Mouse (Mus musculus) lung, postnatal 10 days (tissue): ENCODE data around the gene Tgoln1.

ENCODE experiments used
- DNase-seq: peaks from one replicate; pipeline ENCODE4 v3.0.0; 2021

Tgoln1 gene

GRCm38 (mm10) chr6:72616643-72617288, at the start of gene Tgoln1:
Tgoln1 (minus strand) TSS chr6:72617000.
- peak; percentile 98 for DNase-seq

GRCm38 (mm10) chr6:72664290-72664689, 47.5 kb upstream of the Tgoln1 start:
- no peak for DNase-seq

- DNase-seq: no peak
Measured at GRCm38 (mm10) chr6:72663000-72663399, 46.2 kb upstream of the Tgoln1 start.

- DNase-seq: no peak
Measured at GRCm38 (mm10) chr6:72660391-72660720, 43.6 kb upstream of the Tgoln1 start.

- no peak for DNase-seq
Measured at GRCm38 (mm10) chr6:72659717-72660390, 43.1 kb upstream of the Tgoln1 start.

GRCm38 (mm10) chr6:72658006-72658405, 41.2 kb upstream of the Tgoln1 start:
- DNase-seq: peak; percentile 39

- DNase-seq: no peak
Measured at GRCm38 (mm10) chr6:72656053-72656442, 39.2 kb upstream of the Tgoln1 start.

GRCm38 (mm10) chr6:72655309-72656052, 38.7 kb upstream of the Tgoln1 start:
- peak; percentile 89 for DNase-seq

- no peak for DNase-seq
Measured at GRCm38 (mm10) chr6:72654355-72654754, 37.6 kb upstream of the Tgoln1 start.

GRCm38 (mm10) chr6:72653419-72653818, 36.6 kb upstream of the Tgoln1 start:
- peak; percentile 89 for DNase-seq

- DNase-seq: peak; percentile 68
Measured at GRCm38 (mm10) chr6:72650338-72650851, 33.6 kb upstream of the Tgoln1 start.

GRCm38 (mm10) chr6:72648002-72648595, 31.3 kb upstream of the Tgoln1 start:
- DNase-seq: no peak

- DNase-seq: peak; percentile 78
Measured at GRCm38 (mm10) chr6:72647383-72647820, 30.6 kb upstream of the Tgoln1 start.

- no peak for DNase-seq
Measured at GRCm38 (mm10) chr6:72645364-72645763, 28.6 kb upstream of the Tgoln1 start.

GRCm38 (mm10) chr6:72644576-72644975, 27.8 kb upstream of the Tgoln1 start:
- DNase-seq: no peak

- DNase-seq: no peak
Measured at GRCm38 (mm10) chr6:72641218-72641954, 24.6 kb upstream of the Tgoln1 start.

GRCm38 (mm10) chr6:72636940-72637339, 20.1 kb upstream of the Tgoln1 start:
- DNase-seq: no peak

GRCm38 (mm10) chr6:72635760-72636431, 19.1 kb upstream of the Tgoln1 start:
- DNase-seq: peak; percentile 86

- no peak for DNase-seq
Measured at GRCm38 (mm10) chr6:72634311-72634710, 17.5 kb upstream of the Tgoln1 start.

- DNase-seq: no peak
Measured at GRCm38 (mm10) chr6:72631700-72632099, 14.9 kb upstream of the Tgoln1 start.

- DNase-seq: no peak
Measured at GRCm38 (mm10) chr6:72630961-72631360, 14.2 kb upstream of the Tgoln1 start.

- DNase-seq: no peak
Measured at GRCm38 (mm10) chr6:72630370-72630769, 13.6 kb upstream of the Tgoln1 start.
